Mouse (Mus musculus) neural tube, embryonic 12.5 days (tissue): ENCODE measurements around the gene Slc30a5. TPM values are rescaled to one million over a fixed set of nuclear protein-coding genes. Genes with fewer than 3 reads are reported as not detected.

ENCODE experiments used
- ATAC-seq: fragments of 200-750 bp; cut with Nextera tagmentation; 2 replicates; pipeline ENCODE4 v1.8.0; 2017; ENCODE audit warnings: low read depth, mild to moderate bottlenecking, moderate TSS enrichment, moderate library complexity; ENCODE audit not compliant: low FRiP score
- H3K27ac ChIP-seq: fragments of 300-500 bp; sonication (generic); 2 replicates; pipeline ENCODE4 v1.5.1; 2016
- H3K27me3 ChIP-seq: fragments of 300-500 bp; sonication (generic); replicated peaks from 2 replicates; pipeline ENCODE4 v1.6.1; 2016; ENCODE audit warnings: mild to moderate bottlenecking
- H3K36me3 ChIP-seq: fragments of 300-500 bp; sonication (generic); 2 replicates; pipeline ENCODE4 v1.6.1; 2016; ENCODE audit warnings: mild to moderate bottlenecking
- H3K4me1 ChIP-seq: fragments of 300-500 bp; sonication (generic); 2 replicates; pipeline ENCODE4 v1.6.1; 2016
- H3K4me2 ChIP-seq: fragments of 300-500 bp; sonication (generic); replicated peaks from 2 replicates; pipeline ENCODE4 v1.6.1; 2016; ENCODE audit warnings: mild to moderate bottlenecking
- H3K4me3 ChIP-seq: fragments of 300-500 bp; sonication (generic); 2 replicates; pipeline ENCODE4 v1.5.1; 2016
- H3K9ac ChIP-seq: fragments of 300-500 bp; sonication (generic); 2 replicates; pipeline ENCODE4 v1.6.1; 2016; ENCODE audit warnings: mild to moderate bottlenecking
- H3K9me3 ChIP-seq: fragments of 300-500 bp; sonication (generic); 2 replicates; pipeline ENCODE4 v1.6.1; 2016; ENCODE audit warnings: mild to moderate bottlenecking
- WGBS: fragments of 180-500 bp; shearing (Covaris S2); methylation state at CpG from one replicate; pipeline ENCODE4 v1.1.7; 2016; 5-methylcytosine and 5-hydroxymethylcytosine counted together
- polyA plus RNA-seq: library from polyadenylated mRNA; unstranded; fragments of >200 nt; fragmentation: Nextera tagmentation; extraction: Ambion mirVana; gene quantifications from 2 replicates; pipeline ENCODE4 v1.2.1, GENCODE M21; 2016

Slc30a5 gene
- polyA plus RNA-seq = 42.2 and 43.7 TPM in 2 replicates

- no peaks in the 10 kb centered on the region for H3K9me3 ChIP-seq
- H3K4me3 ChIP-seq = peak within 1 kb of the TSS; percentile 94
- peak within 1 kb of the TSS; percentile 70 for H3K27ac ChIP-seq
- under 1% methylated on average over 91 of the region's 94 CpGs for WGBS
- H3K4me2 ChIP-seq = peak within 1 kb of the TSS; percentile 83
- no peaks in the 10 kb centered on the region for H3K27me3 ChIP-seq
- peaks cover 16% of the 10 kb centered on the region for H3K4me1 ChIP-seq
- no peaks in the 10 kb centered on the region for H3K36me3 ChIP-seq
- H3K9ac ChIP-seq = peak within 1 kb of the TSS; percentile 91
- ATAC-seq = peak; percentile 98
These were observed at the start of gene Slc30a5 for GRCm38 (mm10) chr13:100832741-100833639. TSS of gene Slc30a5 (minus strand) at chr13:100833427.

GRCm38 (mm10) chr13:100881944-100882343 lies 48.7 kb upstream of the Slc30a5 start:
- no peak overlapping the region for H3K27ac ChIP-seq
- 79% methylated on average over 2 of the region's 2 CpGs for WGBS
- H3K4me2 ChIP-seq = no peak overlapping the region
- H3K27me3 ChIP-seq = no peaks in the 10 kb centered on the region
- H3K4me1 ChIP-seq = no peaks in the 10 kb centered on the region
- H3K36me3 ChIP-seq = no peaks in the 10 kb centered on the region
- H3K4me3 ChIP-seq = no peak overlapping the region
- no peaks in the 10 kb centered on the region for H3K9me3 ChIP-seq
- H3K9ac ChIP-seq = no peak overlapping the region
- no peak for ATAC-seq

- no peak overlapping the region for H3K4me3 ChIP-seq
- ATAC-seq = no peak
- H3K9me3 ChIP-seq = no peaks in the 10 kb centered on the region
- no peak overlapping the region for H3K4me2 ChIP-seq
- 70% methylated on average over 3 of the region's 3 CpGs for WGBS
- H3K36me3 ChIP-seq = no peaks in the 10 kb centered on the region
- H3K27me3 ChIP-seq = no peaks in the 10 kb centered on the region
- H3K4me1 ChIP-seq = no peaks in the 10 kb centered on the region
- no peak overlapping the region for H3K9ac ChIP-seq
- no peak overlapping the region for H3K27ac ChIP-seq
These were observed 46.6 kb upstream of the Slc30a5 start for GRCm38 (mm10) chr13:100879806-100880205.

- Histone ChIP-seq H3K9me3 (no peaks in the 10 kb centered on the region), H3K27ac (no peak overlapping the region)
These were observed 46.1 kb upstream of the Slc30a5 start for GRCm38 (mm10) chr13:100879326-100879725.

GRCm38 (mm10) chr13:100878264-100878663 lies 45.0 kb upstream of the Slc30a5 start:
- H3K4me2 ChIP-seq = no peak overlapping the region
- H3K9ac ChIP-seq = no peak overlapping the region
- no peaks in the 10 kb centered on the region for H3K27me3 ChIP-seq
- H3K27ac ChIP-seq = no peak overlapping the region
- no peaks in the 10 kb centered on the region for H3K36me3 ChIP-seq
- H3K4me3 ChIP-seq = no peak overlapping the region
- WGBS = 88% methylated on average over 3 of the region's 3 CpGs
- H3K9me3 ChIP-seq = no peaks in the 10 kb centered on the region
- H3K4me1 ChIP-seq = no peaks in the 10 kb centered on the region
- no peak for ATAC-seq

More at GRCm38 (mm10) chr13:100879326-100879725, 46.1 kb upstream of the Slc30a5 start:
- Histone ChIP-seq H3K4me2 (no peak overlapping the region), H3K4me3 (no peak overlapping the region), H3K27me3 (no peaks in the 10 kb centered on the region), H3K36me3 (no peaks in the 10 kb centered on the region), H3K4me1 (no peaks in the 10 kb centered on the region), H3K9ac (no peak overlapping the region)
- WGBS = 33% methylated on average over 3 of the region's 3 CpGs
- no peak for ATAC-seq

- Histone ChIP-seq H3K4me2 (no peak overlapping the region), H3K27ac (no peak overlapping the region), H3K4me3 (no peak overlapping the region), H3K9me3 (no peaks in the 10 kb centered on the region), H3K4me1 (no peaks in the 10 kb centered on the region), H3K36me3 (no peaks in the 10 kb centered on the region), H3K27me3 (no peaks in the 10 kb centered on the region), H3K9ac (no peak overlapping the region)
- no peak for ATAC-seq
- 94% methylated on average over 3 of the region's 3 CpGs for WGBS
These were observed 44.5 kb upstream of the Slc30a5 start for GRCm38 (mm10) chr13:100877703-100878102.

GRCm38 (mm10) chr13:100875103-100875502 lies 41.9 kb upstream of the Slc30a5 start:
- H3K27me3 ChIP-seq = no peaks in the 10 kb centered on the region
- H3K4me3 ChIP-seq = no peak overlapping the region
- no peaks in the 10 kb centered on the region for H3K9me3 ChIP-seq
- no peak overlapping the region for H3K27ac ChIP-seq
- H3K36me3 ChIP-seq = no peaks in the 10 kb centered on the region
- no peak for ATAC-seq
- 75% methylated on average over 4 of the region's 4 CpGs for WGBS
- no peak overlapping the region for H3K9ac ChIP-seq
- H3K4me1 ChIP-seq = 0 out of 2 replicates have a peak, but pooled peaks cover 3% of the 10 kb centered on the region
- no peak overlapping the region for H3K4me2 ChIP-seq

GRCm38 (mm10) chr13:100874588-100874987 lies 41.4 kb upstream of the Slc30a5 start:
- ATAC-seq = no peak
- H3K4me1 ChIP-seq = 0 out of 2 replicates have a peak, but pooled peaks cover 3% of the 10 kb centered on the region
- no peaks in the 10 kb centered on the region for H3K27me3 ChIP-seq
- 59% methylated on average over 3 of the region's 3 CpGs for WGBS
- no peak overlapping the region; the same call in 1 of the 2 replicates for H3K27ac ChIP-seq
- no peak overlapping the region for H3K4me3 ChIP-seq
- H3K36me3 ChIP-seq = no peaks in the 10 kb centered on the region
- no peak overlapping the region for H3K4me2 ChIP-seq
- no peaks in the 10 kb centered on the region for H3K9me3 ChIP-seq
- no peak overlapping the region for H3K9ac ChIP-seq

GRCm38 (mm10) chr13:100873530-100873929 lies 40.3 kb upstream of the Slc30a5 start:
- H3K4me2 ChIP-seq = no peak overlapping the region
- no peak overlapping the region for H3K4me3 ChIP-seq
- H3K4me1 ChIP-seq = 0 out of 2 replicates have a peak, but pooled peaks cover 3% of the 10 kb centered on the region
- H3K36me3 ChIP-seq = no peaks in the 10 kb centered on the region
- H3K9ac ChIP-seq = no peak overlapping the region
- WGBS = 91% methylated on average over 8 of the region's 8 CpGs
- no peaks in the 10 kb centered on the region for H3K27me3 ChIP-seq
- ATAC-seq = no peak
- H3K9me3 ChIP-seq = no peaks in the 10 kb centered on the region
- H3K27ac ChIP-seq = no peak overlapping the region

- Histone ChIP-seq H3K27me3 (no peaks in the 10 kb centered on the region), H3K4me2 (no peak overlapping the region), H3K9ac (no peak overlapping the region), H3K4me1 (0 out of 2 replicates have a peak, but pooled peaks cover 3% of the 10 kb centered on the region), H3K27ac (no peak overlapping the region), H3K4me3 (no peak overlapping the region), H3K9me3 (no peaks in the 10 kb centered on the region), H3K36me3 (no peaks in the 10 kb centered on the region)
- WGBS = 47% methylated on average over 11 of the region's 11 CpGs
- 0 out of 2 replicates have a peak, but pooled peaks have one; percentile 13 for ATAC-seq
These were observed 38.4 kb upstream of the Slc30a5 start for GRCm38 (mm10) chr13:100871445-100872171.

- H3K27ac ChIP-seq = no peak overlapping the region
- no peak overlapping the region for H3K4me2 ChIP-seq
- no peaks in the 10 kb centered on the region for H3K36me3 ChIP-seq
- 0 out of 2 replicates have a peak, but pooled peaks cover 3% of the 10 kb centered on the region for H3K4me1 ChIP-seq
- H3K4me3 ChIP-seq = no peak overlapping the region
- H3K9ac ChIP-seq = no peak overlapping the region
- WGBS = 75% methylated on average over 4 of the region's 4 CpGs
- H3K9me3 ChIP-seq = no peaks in the 10 kb centered on the region
- H3K27me3 ChIP-seq = no peaks in the 10 kb centered on the region
- no peak for ATAC-seq
These were observed 36.6 kb upstream of the Slc30a5 start for GRCm38 (mm10) chr13:100869813-100870212.

GRCm38 (mm10) chr13:100866311-100866710 lies 33.1 kb upstream of the Slc30a5 start:
- Histone ChIP-seq H3K27ac (no peak overlapping the region), H3K4me3 (no peak overlapping the region), H3K4me1 (0 out of 2 replicates have a peak, but pooled peaks cover under 1% of the 10 kb centered on the region), H3K9me3 (no peaks in the 10 kb centered on the region), H3K36me3 (no peaks in the 10 kb centered on the region), H3K27me3 (no peaks in the 10 kb centered on the region), H3K4me2 (no peak overlapping the region), H3K9ac (no peak overlapping the region)
- 89% methylated on average over 6 of the region's 6 CpGs for WGBS
- no peak for ATAC-seq
